26 mouse cellular contexts compared by ENCODE assay signal in the genomic region with DNA sequence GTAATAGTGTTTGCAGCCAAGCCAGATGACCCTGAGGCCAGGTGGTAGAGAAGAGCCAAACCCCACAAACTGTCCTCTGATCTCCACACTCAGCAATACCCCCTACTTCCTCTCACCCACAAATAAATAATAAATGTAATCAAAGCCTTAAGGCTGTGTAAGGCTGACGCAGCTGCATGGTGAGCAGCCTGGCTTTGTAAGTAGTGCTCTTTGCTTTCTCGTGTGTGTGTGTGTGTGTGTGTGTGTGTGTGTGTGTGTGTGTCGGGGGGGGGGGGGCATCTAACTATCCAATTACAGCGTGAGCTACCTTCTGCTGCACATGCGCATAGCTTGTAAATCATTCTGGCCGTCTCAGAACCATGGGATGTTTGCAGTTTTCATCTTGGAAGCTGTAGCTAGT. TPM values are rescaled to one million over a fixed set of nuclear protein-coding genes. Genes with fewer than 3 reads are reported as not detected.
DNase-seq lines count a peak whose midpoint lies in the region; ATAC-seq and TF ChIP-seq lines count a peak whose summit lies in the region.
"Had no signal": no experiment of that assay in that cellular context is flagged by ENCODE, and none has a peak within 500 bp of the region (broad histone marks: within the 10 kb centered on the region; RNA-seq: fewer than 3 reads in every experiment).

No protein-coding gene starts in this region.

- no peak for TF ChIP-seq CTCF in midbrain, postnatal 0 days (IDR thresholded peaks at IDR 0.05)
- TF ChIP-seq CTCF in thymus, adult 2 months (IDR thresholded peaks at IDR 0.05; ENCODE audit: borderline replicate concordance, control insufficient read depth, extremely low read depth, insufficient read depth, low read length, poor library complexity), result no peak

- H3K27me3 ChIP-seq in midbrain, embryonic 14.5 days (ENCODE audit: control insufficient read depth, insufficient read depth, low read length), result no peaks in the 10 kb centered on the region
- H3K27me3 ChIP-seq in midbrain, postnatal 0 days (ENCODE audit: insufficient read depth, low read length), result no peaks in the 10 kb centered on the region
- no peaks in the 10 kb centered on the region for H3K27me3 ChIP-seq in thymus, adult 2 months (ENCODE audit: control insufficient read depth, insufficient read depth, low read length)
- H3K27me3 ChIP-seq in midbrain, embryonic 16.5 days (ENCODE audit: control insufficient read depth, insufficient read depth, low read depth, low read length), result no peaks in the 10 kb centered on the region
- H3K27me3 ChIP-seq: embryonic facial prominence, embryonic 12.5 days; heart, embryonic 12.5 days; kidney, embryonic 15.5 days; limb, embryonic 12.5 days; liver, embryonic 15.5 days; Patski; stomach, embryonic 15.5 days had no signal

- no peaks in the 10 kb centered on the region for H3K9me3 ChIP-seq in midbrain, embryonic 14.5 days (ENCODE audit: control insufficient read depth, low read length)
- no peaks in the 10 kb centered on the region for H3K9me3 ChIP-seq in midbrain, postnatal 0 days (ENCODE audit: low read length)
- H3K9me3 ChIP-seq in ES-E14 (ENCODE audit: control insufficient read depth, insufficient read depth, low read depth, low read length), result no peaks in the 10 kb centered on the region
- H3K9me3 ChIP-seq in midbrain, embryonic 16.5 days (replicated peaks; ENCODE audit: control insufficient read depth, low read length, poor library complexity, severe bottlenecking), result no peaks in the 10 kb centered on the region
- H3K9me3 ChIP-seq: embryonic facial prominence, embryonic 12.5 days; heart, embryonic 12.5 days; kidney, embryonic 15.5 days; limb, embryonic 12.5 days; liver, embryonic 15.5 days; stomach, embryonic 15.5 days had no signal

- H3K36me3 ChIP-seq in midbrain, embryonic 14.5 days (ENCODE audit: control insufficient read depth, insufficient read depth, low read length), result peaks cover 27% of the 10 kb centered on the region
- peaks cover 15% of the 10 kb centered on the region for H3K36me3 ChIP-seq in midbrain, postnatal 0 days (ENCODE audit: insufficient read depth, low read length)
- peaks cover 22% of the 10 kb centered on the region for H3K36me3 ChIP-seq in thymus, adult 2 months (ENCODE audit: control insufficient read depth, insufficient read depth, low read length)
- H3K36me3 ChIP-seq in ES-E14 (ENCODE audit: control insufficient read depth, insufficient read depth, low read length, poor library complexity, severe bottlenecking), result no peaks in the 10 kb centered on the region; the same call in 1 of the 2 replicates
- H3K36me3 ChIP-seq in midbrain, embryonic 16.5 days (ENCODE audit: control insufficient read depth, insufficient read depth, low read length), result peaks cover 1% of the 10 kb centered on the region; the same call in 1 of the 2 replicates

- in situ Hi-C loops in ES-E14 (cut with MboI; ENCODE audit: low sequenced_read_pairs in 2 of 2, unreplicated experiment in 2 of 2), result no loop called here

- peak; percentile 19 for DNase-seq in midbrain, embryonic 14.5 days
- no peak for DNase-seq in midbrain, postnatal 0 days (ENCODE audit: low spot score)
- DNase-seq in thymus, adult 2 months, result no peak
- DNase-seq in thymus, postnatal 36 days, result no peak
- DNase-seq in ES-E14 (ENCODE audit: low read depth, low spot score), result no peak
- no peak for DNase-seq in cerebellum, adult 18-20 months
- no peak for DNase-seq in cerebellum, adult 11 months
- DNase-seq: adrenal gland, postnatal 25 days; cerebellum, adult 8-10 months; cerebellum, postnatal 25 days; gastrocnemius, postnatal 25 days; heart, adult 2 months; kidney, adult 11 months; kidney, postnatal 25 days; lung, embryonic 14.5 days; thymus, postnatal 4 days had no signal

- H3K4me1 ChIP-seq in midbrain, embryonic 14.5 days (ENCODE audit: control insufficient read depth, insufficient read depth, low read length), result no peaks in the 10 kb centered on the region
- H3K4me1 ChIP-seq in midbrain, postnatal 0 days (ENCODE audit: insufficient read depth, low read length), result no peaks in the 10 kb centered on the region
- H3K4me1 ChIP-seq in thymus, adult 2 months (replicated peaks; ENCODE audit: control insufficient read depth, insufficient read depth, low read length), result peaks cover 5% of the 10 kb centered on the region
- 0 out of 4 replicates have a peak, but pooled peaks cover 0 to 2% of the 10 kb centered on the region in 2 experiments for H3K4me1 ChIP-seq in ES-E14 (ENCODE audit: control insufficient read depth in 2 of 2, insufficient read depth in 2 of 2, low read length in 2 of 2, poor library complexity in 1 of 2)
- no peaks in the 10 kb centered on the region for H3K4me1 ChIP-seq in midbrain, embryonic 16.5 days (ENCODE audit: control insufficient read depth, insufficient read depth, low read length)
- H3K4me1 ChIP-seq: embryonic facial prominence, embryonic 12.5 days; heart, embryonic 12.5 days; kidney, embryonic 15.5 days; limb, embryonic 12.5 days; liver, embryonic 15.5 days; stomach, embryonic 15.5 days had no signal

- no peak overlapping the region for H3K9ac ChIP-seq in midbrain, embryonic 14.5 days (replicated peaks; ENCODE audit: low read length)
- H3K9ac ChIP-seq in midbrain, postnatal 0 days (replicated peaks; ENCODE audit: low read length, poor library complexity, severe bottlenecking), result no peak overlapping the region
- no peak overlapping the region for H3K9ac ChIP-seq in ES-E14 (ENCODE audit: insufficient read depth, low read depth, low read length, poor library complexity, severe bottlenecking)
- H3K9ac ChIP-seq in midbrain, embryonic 16.5 days (ENCODE audit: low read depth, low read length), result no peak overlapping the region
- H3K9ac ChIP-seq: embryonic facial prominence, embryonic 12.5 days; heart, embryonic 12.5 days; hindbrain, embryonic 14.5 days; kidney, embryonic 15.5 days; limb, embryonic 12.5 days; liver, embryonic 15.5 days; lung, embryonic 14.5 days; stomach, embryonic 15.5 days had no signal

- TF ChIP-seq POLR2A in thymus, adult 2 months (IDR thresholded peaks at IDR 0.05; ENCODE audit: control insufficient read depth, extremely low read depth, insufficient read depth, low read length, poor library complexity), result no peak

- ATAC-seq in midbrain, embryonic 14.5 days (ENCODE audit: low FRiP score, low TSS enrichment), result no peak
- ATAC-seq in midbrain, postnatal 0 days (ENCODE audit: low FRiP score), result no peak
- peak; percentile 21; the same call in 1 of the 2 replicates for ATAC-seq in midbrain, embryonic 16.5 days
- ATAC-seq: forebrain, embryonic 14.5 days; Patski had no signal

- H3K27ac ChIP-seq in midbrain, embryonic 14.5 days (replicated peaks; ENCODE audit: low read depth, low read length), result no peak overlapping the region
- no peak overlapping the region for H3K27ac ChIP-seq in midbrain, postnatal 0 days (ENCODE audit: low read depth, low read length)
- H3K27ac ChIP-seq in thymus, adult 2 months (ENCODE audit: control insufficient read depth, insufficient read depth, low read length), result peak overlapping the region; percentile 33; the same call in 1 of the 2 replicates
- peak overlapping the region; percentile 12; the same call in 1 of the 2 replicates for H3K27ac ChIP-seq in ES-E14 (ENCODE audit: insufficient read depth, low read depth, low read length, poor library complexity, severe bottlenecking)
- no peak overlapping the region for H3K27ac ChIP-seq in midbrain, embryonic 16.5 days (ENCODE audit: low read length)
- H3K27ac ChIP-seq: embryonic facial prominence, embryonic 12.5 days; heart, adult 2 months; hindbrain, embryonic 14.5 days; kidney, embryonic 15.5 days; limb, embryonic 12.5 days; liver, embryonic 15.5 days; stomach, embryonic 15.5 days had no signal

- 67% methylated on average over 6 of the region's 6 CpGs for whole genome bisulfite sequencing in midbrain, embryonic 14.5 days
- WGBS in midbrain, postnatal 0 days, result 67% methylated on average over 6 of the region's 6 CpGs
- 62% methylated on average over 6 of the region's 6 CpGs for WGBS in thymus, adult 2 months
- WGBS in midbrain, embryonic 16.5 days, result 67% methylated on average over 5 of the region's 6 CpGs

- H3K4me3 ChIP-seq in midbrain, embryonic 14.5 days (replicated peaks; ENCODE audit: low read depth, low read length), result no peak overlapping the region
- H3K4me3 ChIP-seq in midbrain, postnatal 0 days (ENCODE audit: low read depth, low read length), result no peak overlapping the region
- no peak overlapping the region for H3K4me3 ChIP-seq in thymus, adult 2 months (ENCODE audit: control insufficient read depth, insufficient read depth, low read length)
- H3K4me3 ChIP-seq in ES-E14 (ENCODE audit: insufficient read depth in 1 of 2, low read depth in 1 of 2, low read length in 2 of 2, poor library complexity in 1 of 2, severe bottlenecking in 1 of 2), result no peak overlapping the region
- no peak overlapping the region for H3K4me3 ChIP-seq in midbrain, embryonic 16.5 days (ENCODE audit: low read depth, low read length)
- H3K4me3 ChIP-seq: embryonic facial prominence, embryonic 12.5 days; heart, adult 2 months; heart, embryonic 12.5 days; kidney, embryonic 15.5 days; limb, embryonic 12.5 days; liver, embryonic 15.5 days; stomach, embryonic 15.5 days had no signal

- H3K4me2 ChIP-seq in midbrain, embryonic 14.5 days (ENCODE audit: low read length), result no peak overlapping the region
- no peak overlapping the region for H3K4me2 ChIP-seq in midbrain, postnatal 0 days (ENCODE audit: low read depth, low read length, poor library complexity, severe bottlenecking)
- no peak overlapping the region for H3K4me2 ChIP-seq in midbrain, embryonic 16.5 days (ENCODE audit: low read length)
- H3K4me2 ChIP-seq: embryonic facial prominence, embryonic 12.5 days; heart, embryonic 12.5 days; hindbrain, embryonic 14.5 days; kidney, embryonic 15.5 days; limb, embryonic 12.5 days; liver, embryonic 15.5 days; lung, embryonic 14.5 days; stomach, embryonic 15.5 days had no signal

TF ChIP-seq in ES-E14, 5 proteins besides CTCF, POLR2A, EP300 and RAD21:
- TF ChIP-seq ZC3H11A (IDR thresholded peaks at IDR 0.05; ENCODE audit: borderline replicate concordance, low read depth, low read length) (no peak), ZNF384 (IDR thresholded peaks at IDR 0.05; ENCODE audit: low read depth, low read length) (no peak), HCFC1 (IDR thresholded peaks at IDR 0.05; ENCODE audit: borderline replicate concordance, insufficient read depth, low read length) (no peak), CHD2 (IDR thresholded peaks at IDR 0.05; ENCODE audit: low read depth, low read length) (no peak), MAFK (IDR thresholded peaks at IDR 0.05; ENCODE audit: insufficient read depth, low read depth, low read length) (no peak)

RNA-seq across cellular contexts. Expression of gene Lrch3, which starts 40.4 kb away (rescaled TPM):
- 35.2 and 51.7 TPM in 2 replicates for polyA plus RNA-seq in midbrain, embryonic 14.5 days (2014; fragmentation: Nextera tagmentation; extraction: Ambion mirVana)
- 38.9 and 40.6 TPM in 2 replicates for total RNA-seq in midbrain, postnatal 0 days (2014; rRNA removed)
- polyA plus RNA-seq in midbrain, postnatal 0 days (2015; fragmentation: Nextera tagmentation; extraction: Ambion mirVana), result 23.5 and 25.3 TPM in 2 replicates
- 41.3 and 43.2 TPM in 2 replicates for polyA plus RNA-seq in thymus, adult 2 months (2012; rRNA removed)
- 11.0 and 15.8 TPM in 2 replicates for total RNA-seq in ES-E14 (2012; rRNA removed)
- 39.5 and 47.1 TPM in 2 replicates for polyA plus RNA-seq in midbrain, embryonic 16.5 days (2015; fragmentation: Nextera tagmentation; extraction: Ambion mirVana)

Comparison
In these comparisons a context has a peak if more than half of its experiments do, and no peak if none do; other contexts are left out.
1. H3K27ac ChIP-seq: peak in thymus, adult 2 months (single experiment) and ES-E14 (single experiment); none in midbrain, embryonic 14.5 days (single experiment), midbrain, postnatal 0 days (single experiment) and midbrain, embryonic 16.5 days (single experiment).